Mouse (Mus musculus) spleen, adult 2 months (tissue): ENCODE measurements around the gene 1700001O22Rik.

ENCODE experiments used
- CTCF ChIP-seq: fragments of 200-500 bp; IDR thresholded peaks from 2 replicates; pipeline ENCODE4 v1.5.1; 2011; ENCODE audit warnings: mild to moderate bottlenecking, inconsistent platforms; ENCODE audit not compliant: insufficient read depth, insufficient read length, insufficient replicate concordance; ENCODE audit errors: extremely low read depth
- POLR2A ChIP-seq: fragments of 200-500 bp; IDR thresholded peaks from 2 replicates; pipeline ENCODE4 v1.6.1; 2011; ENCODE audit warnings: low read depth, low read length, inconsistent platforms

GRCm38 (mm10) chr2:30772581-30773312 is 30.7 kb downstream of the 1700001O22Rik start:
- TF ChIP-seq CTCF = no peak
- TF ChIP-seq POLR2A = no peak
